Mouse (Mus musculus) E14TG2a.4 (cell line): ENCODE data around the gene Galnt3.

Source experiments
- CTCF ChIP-seq: conservative IDR thresholded peaks from 2 replicates; pipeline ENCODE4 v1.5.1; 2014; ENCODE audit warnings: low read length
- NANOG ChIP-seq: IDR thresholded peaks from 2 replicates; pipeline ENCODE4 v1.6.1; 2014; ENCODE audit warnings: borderline replicate concordance, low read length, mixed read lengths
- POU5F1 ChIP-seq: IDR thresholded peaks from 2 replicates; pipeline ENCODE4 v1.6.1; 2014; ENCODE audit warnings: low read length, borderline replicate concordance

GRCm38 (mm10) chr2:66126936-66127335 lies 2.1 kb upstream of the Galnt3 start:
- no peak for TF ChIP-seq NANOG
- no peak for TF ChIP-seq POU5F1
- TF ChIP-seq CTCF, result no peak
